Mouse (Mus musculus) cortical plate, adult 2 months (tissue): Measurements from ENCODE around the gene Scrg1. TPM values are rescaled to one million over a fixed set of nuclear protein-coding genes. Genes with fewer than 3 reads are reported as not detected.

Experiments used
- H3K27ac ChIP-seq: fragments of 200-500 bp; 2 replicates; pipeline ENCODE4 v1.5.1; 2012; ENCODE audit warnings: low read length, control low read depth, inconsistent platforms; ENCODE audit not compliant: insufficient read depth
- H3K4me1 ChIP-seq: fragments of 200-500 bp; 2 replicates; pipeline ENCODE4 v1.6.1; 2011; ENCODE audit warnings: low read length; ENCODE audit not compliant: control insufficient read depth, insufficient read depth
- H3K4me3 ChIP-seq: fragments of 200-500 bp; 2 replicates; pipeline ENCODE4 v1.5.1; 2011; ENCODE audit warnings: mild to moderate bottlenecking, low read length, control low read depth; ENCODE audit not compliant: insufficient read depth
- CTCF ChIP-seq: fragments of 200-500 bp; IDR thresholded peaks from 2 replicates; pipeline ENCODE4 v1.5.1; 2011; ENCODE audit warnings: mild to moderate bottlenecking, control low read depth, low read length; ENCODE audit not compliant: insufficient read depth; ENCODE audit errors: extremely low read depth
- POLR2A ChIP-seq: fragments of 200-500 bp; IDR thresholded peaks from 2 replicates; pipeline ENCODE4 v1.6.1; 2011; ENCODE audit warnings: mild to moderate bottlenecking, low read length, control low read depth; ENCODE audit not compliant: insufficient read depth; ENCODE audit errors: extremely low read depth
- polyA plus RNA-seq: library from polyadenylated mRNA; depleted of rRNA; stranded (reverse); fragments of >200 nt; gene quantifications from 2 replicates; pipeline ENCODE4 v1.2.3, GENCODE M21; 2012; rRNA removed

Gene Scrg1
- 107 and 112 TPM in 2 replicates for polyA plus RNA-seq

DNA sequence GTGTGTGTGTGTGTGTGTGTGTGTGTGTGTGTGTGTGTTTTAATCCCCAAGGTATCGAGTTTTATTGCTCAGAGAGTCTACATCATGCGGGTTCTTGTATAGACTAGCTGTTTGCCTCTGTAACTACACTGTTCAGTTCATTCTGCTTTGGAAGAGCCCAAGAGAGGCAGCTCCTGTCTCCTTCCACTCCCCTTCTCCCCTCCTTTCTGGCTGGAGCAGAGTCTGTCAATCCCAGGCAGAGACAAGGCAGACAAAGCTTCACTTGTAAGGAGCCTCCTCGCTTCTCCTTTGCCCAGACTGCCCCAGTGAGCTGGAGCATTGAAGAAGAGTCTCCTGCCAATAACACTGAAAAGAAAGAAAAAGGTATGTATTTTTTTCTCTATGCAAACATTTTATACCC lies at the start of gene Scrg1:
Gene Scrg1, plus strand, starts transcription at position 159 of the 400 bp plus-strand sequence.
- Histone ChIP-seq H3K4me3 (peak within 1 kb of the TSS; percentile 38), H3K27ac (peak within 1 kb of the TSS; percentile 49), H3K4me1 (no peaks in the 10 kb centered on the region)
- no peak for TF ChIP-seq CTCF
- peak; percentile 36; the same call in 1 of the 2 replicates for TF ChIP-seq POLR2A

DNA sequence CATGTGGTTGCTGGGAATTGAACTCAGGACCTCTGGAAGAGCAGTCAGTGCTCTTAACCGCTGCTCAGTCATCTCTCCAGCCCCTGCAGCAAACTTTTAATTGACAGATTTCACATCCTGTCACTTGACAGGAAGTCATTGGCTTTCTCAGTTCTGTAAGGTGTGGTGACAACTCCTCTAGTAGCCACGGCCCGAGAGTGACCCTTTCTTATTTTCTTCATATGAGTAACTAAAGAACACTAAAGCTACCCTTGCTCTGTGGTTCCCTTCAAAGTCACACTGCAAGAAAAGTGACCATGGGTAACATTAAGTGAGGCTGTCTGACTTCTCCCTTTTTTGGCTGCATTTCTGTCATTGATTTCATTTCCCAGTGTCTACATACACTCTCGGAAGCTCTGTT lies 49.4 kb upstream of the Scrg1 start:
- H3K4me3 ChIP-seq, result no peak overlapping the region
- H3K27ac ChIP-seq, result no peak overlapping the region
- no peaks in the 10 kb centered on the region for H3K4me1 ChIP-seq
- TF ChIP-seq POLR2A, result no peak

DNA sequence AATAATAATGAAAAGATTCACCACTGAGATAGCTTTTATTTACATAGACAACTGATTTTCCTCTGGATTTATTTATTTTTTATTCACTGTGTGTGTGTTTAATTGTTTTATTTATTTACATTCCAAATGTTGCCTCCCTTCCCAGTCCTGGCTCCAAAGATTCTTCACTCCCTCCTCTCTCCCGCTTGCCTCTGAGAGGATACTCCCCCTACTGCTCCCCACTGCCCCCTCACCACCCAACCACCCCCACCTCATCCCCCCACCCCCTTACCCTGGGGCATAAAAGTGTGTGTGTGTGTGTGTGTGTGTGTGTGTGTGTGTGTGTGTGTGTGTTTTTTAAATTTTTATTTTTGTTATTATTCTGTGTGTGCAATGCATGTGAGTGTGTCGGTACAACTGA lies 46.4 kb upstream of the Scrg1 start:
- H3K4me3 ChIP-seq, result no peak overlapping the region
- H3K4me1 ChIP-seq, result no peaks in the 10 kb centered on the region
- TF ChIP-seq POLR2A (no peak), CTCF (no peak)
- no peak overlapping the region for H3K27ac ChIP-seq

DNA sequence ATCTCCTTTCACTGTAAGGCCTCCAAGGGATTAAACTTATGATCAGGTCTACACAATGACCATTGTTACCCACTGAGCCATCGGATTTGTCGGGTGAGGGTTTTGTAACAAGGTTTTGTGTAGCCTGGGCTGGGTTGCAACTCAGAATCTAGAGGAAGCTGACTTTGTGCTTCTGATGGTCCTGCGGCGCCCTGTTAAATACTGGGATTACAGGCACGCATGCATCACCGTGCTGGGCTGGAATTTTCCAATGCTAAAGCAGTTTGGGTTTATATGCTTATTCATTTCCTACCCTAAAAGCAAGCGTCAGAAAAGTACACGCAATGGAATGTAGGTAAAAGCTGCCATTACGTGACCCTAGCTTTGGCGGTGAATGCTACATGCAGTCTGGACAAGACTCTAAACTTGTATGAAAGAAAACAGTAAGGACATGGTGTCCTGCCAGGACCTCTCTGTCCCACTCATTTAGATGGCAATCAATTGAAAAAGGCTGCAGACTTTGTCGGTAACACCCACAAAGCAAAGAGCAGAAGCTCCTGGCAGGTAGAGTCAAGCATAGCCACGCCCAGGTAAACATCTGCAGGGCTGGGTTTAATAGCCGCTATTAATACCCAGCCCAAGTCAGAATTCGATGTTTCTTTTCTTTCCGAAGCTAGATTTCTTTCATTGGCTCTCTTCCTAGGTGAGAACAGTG lies 45.8 kb upstream of the Scrg1 start:
- Histone ChIP-seq H3K4me3 (no peak overlapping the region), H3K27ac (peak overlapping the region; percentile 46; the same call in 1 of the 2 replicates), H3K4me1 (no peaks in the 10 kb centered on the region)
- no peak for TF ChIP-seq POLR2A
- TF ChIP-seq CTCF, result no peak

DNA sequence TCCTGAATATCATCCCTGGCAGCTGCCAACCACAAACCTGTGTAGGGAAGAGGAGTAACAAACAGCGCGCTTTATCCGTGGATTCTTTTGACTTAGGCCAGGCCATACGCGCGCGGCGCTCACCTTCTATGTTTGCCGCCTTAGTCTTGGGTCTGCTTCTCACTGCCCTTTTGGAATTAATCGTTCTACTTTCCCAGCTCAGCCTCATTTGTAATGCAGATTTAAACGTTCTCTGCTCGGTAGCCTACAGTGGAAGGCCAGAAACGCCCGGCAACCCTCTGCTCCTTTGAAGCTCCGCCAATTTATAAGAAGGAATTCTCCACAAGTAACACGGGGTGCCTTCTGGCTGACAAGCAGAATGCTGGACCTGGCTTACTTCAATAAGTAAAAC lies 45.3 kb upstream of the Scrg1 start:
- Histone ChIP-seq H3K27ac (no peak overlapping the region), H3K4me1 (no peaks in the 10 kb centered on the region), H3K4me3 (no peak overlapping the region)
- TF ChIP-seq POLR2A (no peak), CTCF (no peak)

DNA sequence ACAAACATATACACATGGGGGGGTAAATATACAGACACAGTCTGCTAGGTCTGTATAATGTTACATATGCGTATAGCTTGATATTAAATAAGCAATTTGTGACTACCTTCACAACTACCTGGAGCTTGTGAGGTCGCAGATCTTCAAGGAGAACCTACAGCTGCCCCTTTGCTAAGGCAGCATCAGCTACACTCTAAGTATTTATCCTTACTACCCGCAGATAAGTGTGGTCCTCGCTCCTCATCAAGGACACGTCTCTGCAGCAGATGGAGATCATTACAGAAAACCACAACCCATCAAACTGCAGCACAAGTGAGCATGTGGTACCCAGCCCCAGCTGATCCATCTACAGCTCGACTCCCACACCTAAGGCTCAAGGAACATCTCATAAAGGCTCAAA lies 44.4 kb upstream of the Scrg1 start:
- TF ChIP-seq POLR2A (no peak), CTCF (no peak)
- no peaks in the 10 kb centered on the region for H3K4me1 ChIP-seq
- no peak overlapping the region for H3K27ac ChIP-seq
- no peak overlapping the region for H3K4me3 ChIP-seq

DNA sequence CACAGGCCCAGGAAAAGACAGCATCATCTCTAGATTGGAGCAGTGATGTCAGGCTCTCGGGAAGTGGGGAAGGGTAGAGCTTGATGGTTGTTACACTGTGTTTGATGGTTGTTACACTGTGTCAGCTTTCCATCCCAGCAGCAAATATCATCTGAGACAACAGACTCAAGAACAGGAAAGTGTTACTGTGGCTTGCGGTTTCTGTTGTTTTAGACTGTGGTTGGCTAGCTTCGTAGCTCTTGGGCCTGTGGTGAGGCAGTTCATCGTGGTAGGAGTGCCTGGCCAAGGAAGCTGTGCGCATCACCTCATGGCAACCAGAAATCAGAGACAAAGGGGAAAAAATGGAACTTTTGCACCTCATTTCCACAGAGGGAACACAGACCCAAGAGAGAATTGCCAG lies 38.9 kb upstream of the Scrg1 start:
- no peak for TF ChIP-seq POLR2A
- no peak for TF ChIP-seq CTCF
- no peaks in the 10 kb centered on the region for H3K4me1 ChIP-seq
- no peak overlapping the region for H3K4me3 ChIP-seq
- H3K27ac ChIP-seq, result no peak overlapping the region

DNA sequence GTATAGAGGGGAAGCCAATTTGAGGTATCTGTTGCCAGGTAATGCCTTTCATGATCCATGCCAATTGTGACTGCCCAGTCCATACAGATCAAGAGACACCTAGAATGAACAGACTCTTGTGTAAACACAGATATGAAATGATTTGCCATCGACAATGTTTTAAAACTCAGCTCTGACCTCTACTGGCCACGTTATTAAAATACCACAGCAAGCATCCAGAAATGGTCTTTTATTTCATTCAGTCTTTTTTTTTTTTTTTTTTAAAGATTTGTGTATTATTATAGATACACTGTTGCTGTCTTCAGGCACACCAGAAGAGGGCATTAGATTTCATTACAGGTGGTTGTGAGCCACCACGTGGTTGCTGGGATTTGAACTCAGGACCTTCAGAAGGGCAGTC lies 29.6 kb upstream of the Scrg1 start:
- Histone ChIP-seq H3K4me3 (no peak overlapping the region), H3K27ac (no peak overlapping the region)
- TF ChIP-seq POLR2A (no peak), CTCF (no peak)

DNA sequence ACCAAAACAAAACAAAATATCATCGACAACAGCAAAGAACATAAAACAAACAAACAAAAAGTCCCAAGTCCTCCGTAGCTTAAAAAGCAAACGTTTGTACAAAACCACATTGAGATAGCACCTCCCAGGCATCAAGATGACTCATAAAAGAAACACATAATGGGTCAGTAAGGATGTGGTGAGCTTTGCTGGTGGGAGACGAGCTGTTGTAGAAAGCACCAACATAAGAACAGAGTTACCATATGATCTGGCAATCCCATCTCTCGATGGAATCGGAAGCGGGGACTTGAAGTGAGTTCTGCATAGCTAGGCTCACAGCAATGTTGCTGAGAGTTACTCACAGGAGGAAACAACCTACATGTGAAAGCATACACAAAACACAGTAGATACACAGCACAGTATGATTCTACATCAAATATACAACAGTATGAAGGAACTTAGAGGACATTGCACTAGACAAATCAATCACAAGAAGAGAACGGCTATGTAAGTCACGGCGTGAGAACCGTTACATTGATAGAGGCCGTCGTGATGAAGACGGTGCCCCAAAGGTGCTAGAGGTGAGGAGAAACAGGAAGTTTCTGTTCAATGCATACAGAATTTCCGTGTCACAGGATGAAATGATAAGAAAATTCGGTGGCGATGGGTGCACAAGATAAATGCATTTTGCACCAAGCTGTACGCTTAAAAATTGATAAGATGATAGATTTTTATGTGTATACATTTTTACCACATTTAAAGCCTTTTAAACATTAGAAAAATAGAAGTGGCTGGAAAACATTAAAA lies 27.9 kb upstream of the Scrg1 start:
- no peak overlapping the region for H3K4me3 ChIP-seq
- TF ChIP-seq POLR2A, result no peak
- TF ChIP-seq CTCF, result no peak
- H3K4me1 ChIP-seq, result no peaks in the 10 kb centered on the region

More for the DNA sequence above, 29.6 kb upstream of the Scrg1 start:
- no peaks in the 10 kb centered on the region for H3K4me1 ChIP-seq

DNA sequence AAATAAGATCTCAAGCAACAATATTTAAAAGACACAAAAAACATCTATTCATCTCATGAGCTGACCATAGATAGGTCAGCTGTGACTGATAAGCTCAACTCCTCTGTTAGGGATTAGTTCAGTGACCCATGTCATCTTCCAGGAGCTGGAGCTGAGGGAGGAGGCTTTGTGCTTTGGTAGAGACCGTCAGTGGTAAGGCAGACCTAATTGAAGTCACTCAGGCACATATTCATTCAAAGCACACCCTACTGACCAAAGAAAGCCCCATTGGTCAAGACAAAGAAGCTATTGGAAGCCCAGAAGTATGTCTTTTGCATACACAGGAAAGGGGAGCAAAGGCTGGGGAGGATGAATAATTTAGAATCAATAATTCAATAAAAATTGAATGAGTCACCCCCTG lies 27.2 kb upstream of the Scrg1 start:
- H3K27ac ChIP-seq, result no peak overlapping the region
- no peaks in the 10 kb centered on the region for H3K4me1 ChIP-seq
- TF ChIP-seq POLR2A, result no peak
- TF ChIP-seq CTCF, result no peak
- no peak overlapping the region for H3K4me3 ChIP-seq

More for the DNA sequence above, 27.9 kb upstream of the Scrg1 start:
- no peak overlapping the region for H3K27ac ChIP-seq
